Mouse (Mus musculus): Measurements from ENCODE around the gene Rb1.

Rb1 gene

DNA sequence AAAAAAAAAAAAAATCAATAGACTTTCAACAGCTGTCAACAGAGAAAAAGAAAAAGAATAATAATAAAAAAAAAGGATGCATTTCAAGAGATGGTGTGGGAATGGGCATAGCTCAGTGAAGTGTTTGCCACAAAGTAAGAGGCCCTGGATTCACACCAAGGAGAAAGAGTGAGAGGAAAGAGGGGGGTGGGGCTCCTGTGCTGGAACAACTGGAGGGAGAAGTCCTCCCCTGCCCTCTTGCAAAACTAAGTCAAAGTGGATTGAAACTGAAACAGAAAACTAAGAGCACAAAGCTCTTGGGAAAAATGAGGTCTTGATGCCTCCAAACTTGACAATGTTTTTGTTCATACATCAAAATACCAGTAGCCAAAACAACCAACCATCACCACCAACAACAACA is 116.4 kb downstream of the Rb1 start:
- no peak for DNase-seq (ENCODE audit: low read depth, low spot score)

DNA sequence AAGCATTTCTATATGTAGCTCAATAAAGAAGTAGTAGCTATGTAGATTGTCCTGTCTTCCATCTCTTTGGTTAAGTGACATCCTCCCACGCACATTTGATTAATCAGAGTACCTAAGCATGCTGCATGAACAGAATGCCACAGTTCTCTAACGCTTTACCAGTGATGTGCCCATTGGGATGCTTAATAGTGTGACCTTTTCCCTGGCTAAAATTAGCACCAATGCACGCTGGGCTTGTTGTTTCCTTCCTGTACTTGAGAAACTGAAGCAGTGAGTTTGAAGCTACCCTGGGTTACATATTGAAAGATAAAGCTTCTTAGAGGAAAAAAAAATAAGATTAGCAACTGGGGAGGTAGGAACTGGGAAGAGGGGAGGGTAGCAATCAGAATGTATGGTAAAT is 121.6 kb downstream of the Rb1 start:
- DNase-seq (ENCODE audit: low read depth, low spot score), result no peak

DNA sequence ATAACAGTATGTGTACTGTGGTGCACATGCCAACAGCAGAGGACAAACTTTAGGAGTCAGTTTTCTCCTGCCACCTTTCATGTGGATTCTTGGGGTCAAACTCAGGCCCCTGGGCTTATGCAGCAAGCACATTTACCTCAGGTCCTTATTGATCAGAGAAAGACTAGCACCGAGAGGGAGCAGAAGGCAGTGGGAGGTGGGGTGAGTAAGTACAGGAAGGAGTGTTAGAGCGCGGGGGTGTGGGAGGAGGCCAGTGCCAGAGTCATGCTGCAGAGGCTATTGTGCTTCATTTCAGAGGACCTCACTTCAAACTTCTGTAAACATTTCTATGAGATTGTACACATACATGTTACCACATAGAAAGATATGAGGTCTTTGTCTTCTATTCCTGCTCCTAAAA is 124.2 kb downstream of the Rb1 start:
- DNase-seq (ENCODE audit: low read depth, low spot score), result no peak

DNA sequence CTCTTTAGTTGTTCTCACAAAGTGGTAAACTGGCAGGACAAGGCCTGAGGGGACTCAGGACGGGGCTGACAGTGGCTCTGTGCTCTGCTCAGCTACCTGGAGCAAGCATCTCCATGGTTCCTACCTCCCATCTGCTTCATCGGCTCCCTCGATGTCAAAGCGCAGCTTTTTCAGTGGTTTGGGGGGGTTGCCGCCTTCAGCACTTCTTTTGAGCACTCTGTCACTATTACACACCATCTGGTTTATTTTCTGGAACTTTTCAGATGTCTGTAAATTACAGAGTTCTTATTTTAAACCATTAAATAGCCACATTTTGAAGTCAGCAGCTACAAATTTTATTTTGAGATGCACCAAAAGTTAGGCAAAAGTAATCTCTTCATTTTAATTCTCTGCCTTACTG is 126.6 kb downstream of the Rb1 start:
- no peak for DNase-seq (ENCODE audit: low read depth, low spot score)

- no peak for DNase-seq (ENCODE audit: low read depth, low spot score)
Measured at GRCm38 (mm10) chr14:73186875-73187274, 138.7 kb downstream of the Rb1 start.

GRCm38 (mm10) chr14:73181144-73181543 is 144.5 kb downstream of the Rb1 start:
- no peak for DNase-seq (ENCODE audit: low read depth, low spot score)

DNA sequence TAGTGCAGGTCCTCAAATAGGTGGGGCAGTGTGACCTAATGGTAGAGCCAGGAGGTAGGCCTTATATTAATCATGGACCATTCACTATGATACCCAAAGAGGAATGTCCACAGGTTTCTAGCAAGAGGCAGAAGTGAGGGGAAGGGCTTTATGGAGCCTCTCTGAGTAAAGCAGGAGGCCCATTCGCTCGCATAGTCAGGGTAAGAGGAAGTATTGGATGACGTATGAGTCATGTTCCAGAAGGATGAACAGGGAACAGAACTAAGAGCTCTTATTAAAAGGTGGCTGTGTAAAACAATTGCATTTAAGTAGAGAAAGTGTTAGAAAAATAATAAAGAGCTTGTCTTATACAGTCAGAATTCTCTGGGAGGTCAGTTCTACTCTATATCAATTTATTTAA is 145.0 kb downstream of the Rb1 start:
- DNase-seq (ENCODE audit: low read depth, low spot score), result no peak

- no peak for DNase-seq (ENCODE audit: low read depth, low spot score)
Measured at GRCm38 (mm10) chr14:73179221-73179681, 146.4 kb downstream of the Rb1 start.

GRCm38 (mm10) chr14:73177961-73178360 is 147.7 kb downstream of the Rb1 start:
- no peak for DNase-seq (ENCODE audit: low read depth, low spot score)

- no peak for DNase-seq (ENCODE audit: low read depth, low spot score)
Measured at GRCm38 (mm10) chr14:73176266-73176665, 149.4 kb downstream of the Rb1 start.

GRCm38 (mm10) chr14:73175814-73176213 is 149.8 kb downstream of the Rb1 start:
- peak; percentile 55 for DNase-seq (ENCODE audit: low read depth, low spot score)

DNA sequence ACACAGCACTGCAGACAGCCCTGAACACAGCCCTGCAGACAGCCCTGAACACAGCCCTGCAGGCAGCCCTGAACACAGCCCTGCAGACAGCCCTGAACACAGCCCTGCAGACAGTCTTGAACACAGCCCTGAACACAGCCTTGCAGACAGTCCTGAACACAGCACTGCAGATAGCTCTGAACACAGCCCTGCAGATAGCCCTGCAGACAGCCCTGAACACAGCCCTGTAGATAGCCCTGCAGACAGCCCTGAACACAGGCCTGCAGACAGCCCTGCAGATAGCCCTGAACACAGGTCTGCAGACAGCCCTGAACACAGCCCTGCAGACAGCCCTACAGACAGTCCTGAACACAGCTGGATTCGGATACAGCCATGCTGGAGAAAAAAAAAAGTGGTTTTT is 150.6 kb downstream of the Rb1 start:
- no peak for DNase-seq (ENCODE audit: low read depth, low spot score)

DNA sequence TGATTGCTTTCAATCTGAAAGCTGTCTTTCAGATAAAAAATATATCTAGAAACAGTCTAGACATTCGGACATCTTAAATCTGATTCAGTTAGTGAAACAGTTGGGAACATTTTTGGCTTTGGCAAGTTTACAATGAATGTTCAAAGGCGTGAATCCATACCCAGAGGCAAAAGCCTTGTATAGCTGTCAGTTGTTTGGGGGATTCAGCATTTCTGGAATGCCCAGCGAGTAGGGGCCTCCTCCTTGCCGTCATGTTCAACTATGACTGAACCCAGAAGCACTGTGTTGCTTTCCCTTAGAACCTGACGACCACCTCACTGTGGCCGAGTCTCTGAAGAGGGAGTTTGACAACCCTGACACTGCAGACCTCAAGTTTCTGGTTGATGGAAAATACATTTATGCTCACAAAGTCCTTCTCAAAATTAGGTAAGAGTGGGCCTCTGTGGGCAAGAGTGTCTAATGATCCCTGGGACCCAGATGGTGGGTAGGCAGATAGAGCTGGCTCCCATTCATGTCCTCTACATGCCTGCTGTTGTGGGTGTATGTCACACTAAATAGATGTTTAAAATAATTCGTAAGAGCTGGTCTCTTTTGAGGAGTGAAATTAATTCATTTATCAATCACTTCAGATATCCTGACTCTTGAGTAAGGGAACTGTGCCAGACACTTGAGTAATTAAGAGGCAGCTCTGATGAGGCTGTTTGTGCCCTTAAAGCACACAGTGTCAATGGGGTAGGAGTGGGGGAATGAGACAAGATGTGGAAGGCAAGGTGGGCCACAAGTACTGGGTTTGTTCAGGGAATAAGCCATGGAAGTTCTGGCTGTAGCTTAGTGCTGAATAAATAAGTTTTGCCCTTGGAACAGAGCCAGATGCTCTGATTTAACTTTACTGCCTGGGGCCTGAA is 151.3 kb downstream of the Rb1 start:
- no peak for DNase-seq (ENCODE audit: low read depth, low spot score)

- no peak for DNase-seq (ENCODE audit: low read depth, low spot score)
Measured at GRCm38 (mm10) chr14:73173662-73174061, 152.0 kb downstream of the Rb1 start.

DNA sequence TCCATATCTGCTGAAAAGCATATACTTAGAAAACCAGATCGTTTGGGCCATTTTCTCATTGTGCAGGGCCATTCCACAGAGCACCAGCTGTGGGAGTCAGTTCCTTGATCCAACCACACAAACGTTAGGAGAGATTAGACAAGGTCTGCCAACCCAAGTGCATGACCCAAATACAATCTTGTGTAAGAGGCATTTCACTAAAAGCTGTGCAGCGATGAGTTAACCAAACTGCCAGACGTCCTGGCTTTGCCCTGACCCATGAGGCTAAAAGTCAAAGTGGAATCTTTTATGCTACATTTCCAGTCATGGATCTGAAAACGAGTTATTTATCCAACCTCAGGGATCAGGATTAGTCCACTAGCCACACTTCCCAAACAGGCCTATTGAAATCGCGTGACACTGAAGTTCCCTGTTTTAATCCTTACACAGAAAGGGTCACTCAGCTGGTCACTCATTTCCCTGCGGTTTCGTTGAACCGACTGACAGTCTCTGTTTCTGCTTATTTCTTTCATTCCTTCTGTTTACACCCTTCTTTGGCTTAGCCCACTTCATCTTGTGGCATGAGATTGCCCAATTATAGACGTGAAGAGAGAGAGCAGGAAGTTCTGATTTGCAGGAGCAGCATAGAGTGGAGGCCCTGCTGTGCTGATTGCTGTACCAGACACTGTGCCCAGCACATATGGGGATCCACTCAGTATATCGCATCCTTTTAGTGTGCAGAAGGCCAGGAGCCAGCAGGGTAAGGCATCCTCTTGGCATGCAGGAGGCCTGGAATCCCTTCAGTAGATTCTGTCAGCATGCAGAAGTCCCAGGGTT is 153.2 kb downstream of the Rb1 start:
- DNase-seq (ENCODE audit: low read depth, low spot score), result no peak

- DNase-seq (ENCODE audit: low read depth, low spot score), result peak; percentile 61
Measured at GRCm38 (mm10) chr14:73169926-73170844, 155.4 kb downstream of the Rb1 start.

- DNase-seq (ENCODE audit: low read depth, low spot score), result no peak
Measured at GRCm38 (mm10) chr14:73168605-73169004, 157.0 kb downstream of the Rb1 start.

GRCm38 (mm10) chr14:73165136-73165535 is 160.5 kb downstream of the Rb1 start:
- peak; percentile 17 for DNase-seq (ENCODE audit: low read depth, low spot score)

DNA sequence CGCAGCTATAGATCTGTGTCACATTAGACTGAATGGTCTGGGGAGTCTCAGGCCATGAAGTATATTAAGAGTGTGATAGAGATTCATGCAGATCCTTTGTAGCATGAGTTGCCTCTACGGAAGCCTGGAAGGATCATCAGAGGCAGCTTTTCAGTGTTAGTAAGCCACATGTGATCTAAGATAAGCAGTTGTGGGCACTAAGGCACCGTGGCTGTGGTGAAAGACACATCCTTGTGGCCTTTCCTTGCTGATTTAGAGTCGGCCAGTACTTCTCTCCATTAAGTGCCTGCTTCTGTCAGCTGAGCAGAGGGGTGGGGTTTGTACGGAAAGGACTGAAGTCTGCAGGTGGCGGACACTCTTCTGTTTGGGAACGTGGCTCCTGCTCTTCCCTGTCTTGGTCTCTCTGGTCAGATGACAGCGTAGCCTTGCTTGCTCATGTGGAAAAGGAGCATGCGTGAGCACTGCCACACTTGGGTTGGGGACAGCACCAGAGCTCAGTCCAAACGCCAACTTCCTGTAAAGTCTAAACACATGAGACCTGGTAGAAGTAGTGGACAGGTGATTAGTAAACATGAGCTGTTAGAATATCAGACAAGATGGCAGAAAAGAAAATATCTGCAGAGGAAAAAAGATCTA is 162.1 kb downstream of the Rb1 start:
- no peak for DNase-seq (ENCODE audit: low read depth, low spot score)

DNA sequence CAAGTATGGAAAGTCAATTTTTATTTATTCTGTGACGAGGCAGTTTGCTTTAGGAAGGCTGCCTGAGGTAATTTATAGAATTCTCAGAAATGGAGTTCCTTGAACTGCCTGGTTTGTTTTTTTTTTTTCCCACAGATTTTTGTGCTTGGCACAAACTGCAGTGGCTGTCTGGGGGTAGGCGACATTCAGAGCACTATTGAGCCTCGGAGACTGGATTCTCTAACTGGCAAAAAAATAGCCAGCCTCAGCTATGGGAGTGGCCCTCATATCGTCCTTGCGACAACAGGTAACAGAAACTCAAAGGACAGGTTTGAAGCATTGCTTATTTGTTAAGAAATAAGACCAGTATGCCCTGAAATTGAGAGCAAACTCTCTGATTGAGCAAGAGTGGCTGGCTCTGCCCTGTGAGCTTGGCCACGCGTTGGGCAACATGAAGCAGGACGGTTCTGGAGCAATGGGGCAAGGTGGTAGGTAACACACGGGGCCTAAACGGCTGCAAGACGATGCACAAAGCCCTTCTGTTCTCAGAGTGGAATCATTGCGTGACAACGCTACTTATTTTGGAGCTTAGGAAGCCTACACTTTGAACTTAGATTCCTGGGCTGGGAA is 163.3 kb downstream of the Rb1 start:
- no peak for DNase-seq (ENCODE audit: low read depth, low spot score)

GRCm38 (mm10) chr14:73161303-73161702 is 164.3 kb downstream of the Rb1 start:
- no peak for DNase-seq (ENCODE audit: low read depth, low spot score)

All from CD4-positive, CD25-positive, alpha-beta regulatory T cell, adult 2 months (primary cell).